Mouse (Mus musculus) ES-E14 (cell line): ENCODE data around the gene St7. TPM values are rescaled to one million over a fixed set of nuclear protein-coding genes. Genes with fewer than 3 reads are reported as not detected.

Experiments
- DNase-seq: peaks from one replicate; pipeline ENCODE4 v3.0.0-alpha.2; 2013; ENCODE audit warnings: low read depth, low spot score
- H3K27ac ChIP-seq: 2 replicates; pipeline ENCODE4 v1.5.1; 2012; ENCODE audit warnings: low read depth, mild to moderate bottlenecking, low read length, moderate library complexity, mixed read lengths; ENCODE audit not compliant: poor library complexity, insufficient read depth, severe bottlenecking
- H3K36me3 ChIP-seq: 2 replicates; pipeline ENCODE4 v1.6.1; 2012; ENCODE audit warnings: mild to moderate bottlenecking, low read length, moderate library complexity, mixed read lengths; ENCODE audit not compliant: control insufficient read depth, poor library complexity, insufficient read depth, severe bottlenecking
- H3K4me1 ChIP-seq, 2 experiments: fragments of 150-350 bp in 1 of 2; sonication (generic) in 1 of 2; 2 replicates each; pipeline ENCODE4 v1.6.1; 2012; ENCODE audit warnings: low read length in 2 of 2, mild to moderate bottlenecking in 1 of 2, mixed read lengths in 1 of 2; ENCODE audit not compliant: control insufficient read depth in 2 of 2, insufficient read depth in 2 of 2, poor library complexity in 1 of 2
- H3K4me3 ChIP-seq, 2 experiments: fragments of 150-350 bp in 1 of 2; sonication (generic) in 1 of 2; 2 replicates each; pipeline ENCODE4 v1.5.1; 2012; ENCODE audit warnings: low read length in 2 of 2, low read depth in 1 of 2, mild to moderate bottlenecking in 1 of 2, mixed read lengths in 1 of 2; ENCODE audit not compliant: insufficient read depth in 1 of 2, poor library complexity in 1 of 2, severe bottlenecking in 1 of 2
- H3K9ac ChIP-seq: 2 replicates; pipeline ENCODE4 v1.6.1; 2012; ENCODE audit warnings: low read depth, mild to moderate bottlenecking, low read length, mixed read lengths; ENCODE audit not compliant: poor library complexity, insufficient read depth, severe bottlenecking
- H3K9me3 ChIP-seq: fragments of 150-350 bp; sonication (generic); 2 replicates; pipeline ENCODE4 v1.6.1; 2012; ENCODE audit warnings: low read depth, mild to moderate bottlenecking, low read length; ENCODE audit not compliant: control insufficient read depth, insufficient read depth
- CHD2 ChIP-seq: IDR thresholded peaks from 2 replicates; pipeline ENCODE4 v1.6.1; 2014; ENCODE audit warnings: mild to moderate bottlenecking, low read depth, low read length, inconsistent platforms
- HCFC1 ChIP-seq: IDR thresholded peaks from 2 replicates; pipeline ENCODE4 v1.6.1; 2012; ENCODE audit warnings: low read length, inconsistent platforms, borderline replicate concordance; ENCODE audit not compliant: insufficient read depth
- MAFK ChIP-seq: IDR thresholded peaks from 2 replicates; pipeline ENCODE4 v1.6.1; 2014; ENCODE audit warnings: mild to moderate bottlenecking, low read depth, low read length, inconsistent platforms; ENCODE audit not compliant: insufficient read depth
- ZC3H11A ChIP-seq: IDR thresholded peaks from 2 replicates; pipeline ENCODE4 v1.6.1; 2012; ENCODE audit warnings: low read depth, mild to moderate bottlenecking, inconsistent platforms, low read length, borderline replicate concordance
- ZNF384 ChIP-seq: IDR thresholded peaks from 2 replicates; pipeline ENCODE4 v1.6.1; 2012; ENCODE audit warnings: low read depth, low read length, inconsistent platforms
- in situ Hi-C, 2 experiments: fragments of 600-800 bp; cut with MboI; formaldehyde crosslinking; loops; one replicate each; pipeline ENCODE4 v1.15.1; 2025; ENCODE audit warnings: low sequenced_read_pairs in 2 of 2, inconsistent platforms in 1 of 2; ENCODE audit not compliant: unreplicated experiment in 2 of 2
- total RNA-seq: library from RNA; depleted of rRNA; stranded (reverse); fragments of 300-350 nt; gene quantifications from 2 replicates; pipeline ENCODE4 v1.2.3, GENCODE M21; 2012

The St7 gene
- total RNA-seq, 1 experiment, result 4.2 TPM

- Histone ChIP-seq H3K9ac (no peak overlapping the region), H3K4me3 (no peak overlapping the region), H3K36me3 (no peaks in the 10 kb centered on the region), H3K9me3 (no peaks in the 10 kb centered on the region), H3K27ac (no peak overlapping the region), H3K4me1 (no peaks in the 10 kb centered on the region)
- in situ Hi-C loops, result no loop called here
- DNase-seq, result no peak
- TF ChIP-seq HCFC1, result no peak
- no peak for TF ChIP-seq ZNF384
- TF ChIP-seq MAFK, result no peak
- TF ChIP-seq CHD2, result no peak
- TF ChIP-seq ZC3H11A, result no peak
Observed at GRCm38 (mm10) chr6:17769972-17770644, 77.4 kb downstream of the St7 start.

- Histone ChIP-seq H3K9ac (no peak overlapping the region), H3K4me3 (no peak overlapping the region), H3K27ac (no peak overlapping the region), H3K4me1 (no peaks in the 10 kb centered on the region), H3K9me3 (no peaks in the 10 kb centered on the region), H3K36me3 (no peaks in the 10 kb centered on the region)
- in situ Hi-C loops, result no loop called here
- TF ChIP-seq CHD2 (no peak), ZC3H11A (no peak), HCFC1 (no peak), MAFK (no peak), ZNF384 (no peak)
- no peak for DNase-seq
Observed at GRCm38 (mm10) chr6:17770645-17771345, 78.1 kb downstream of the St7 start.

- no peak for TF ChIP-seq MAFK
- in situ Hi-C loops, result no loop called here
- no peaks in the 10 kb centered on the region for H3K9me3 ChIP-seq
- no peak overlapping the region for H3K27ac ChIP-seq
- no peaks in the 10 kb centered on the region for H3K4me1 ChIP-seq
- no peak overlapping the region for H3K4me3 ChIP-seq
- H3K36me3 ChIP-seq, result no peaks in the 10 kb centered on the region
- no peak for DNase-seq
- H3K9ac ChIP-seq, result no peak overlapping the region
Observed at GRCm38 (mm10) chr6:17771456-17771855, 78.7 kb downstream of the St7 start.

- DNase-seq, result no peak
- Histone ChIP-seq H3K9me3 (no peaks in the 10 kb centered on the region), H3K36me3 (no peaks in the 10 kb centered on the region), H3K9ac (no peak overlapping the region), H3K27ac (no peak overlapping the region), H3K4me1 (no peaks in the 10 kb centered on the region), H3K4me3 (no peak overlapping the region)
- no peak for TF ChIP-seq CHD2
- in situ Hi-C loops, result no loop called here
Observed at GRCm38 (mm10) chr6:17772514-17772913, 79.8 kb downstream of the St7 start.

GRCm38 (mm10) chr6:17776041-17776440 lies 83.3 kb downstream of the St7 start:
- DNase-seq, result no peak

More at GRCm38 (mm10) chr6:17776041-17776440, 83.3 kb downstream of the St7 start:
- in situ Hi-C loops, result no loop called here
- Histone ChIP-seq H3K27ac (no peak overlapping the region), H3K9ac (no peak overlapping the region), H3K4me1 (no peaks in the 10 kb centered on the region), H3K4me3 (no peak overlapping the region), H3K36me3 (no peaks in the 10 kb centered on the region), H3K9me3 (no peaks in the 10 kb centered on the region)
- TF ChIP-seq MAFK, result no peak
- TF ChIP-seq ZC3H11A, result no peak
- TF ChIP-seq CHD2, result no peak
- no peak for TF ChIP-seq HCFC1
- TF ChIP-seq ZNF384, result no peak
